Mouse (Mus musculus): ENCODE measurements around the gene Slc4a7.
A peak's percentile ranks its signal among the peaks of the same experiment; 100 is the strongest.
"Not testable (repeated sequence)": the region's sequence is repeated elsewhere in the genome, so short reads cannot be mapped to it uniquely, and the experiment has no call there.

Gene Slc4a7

DNA sequence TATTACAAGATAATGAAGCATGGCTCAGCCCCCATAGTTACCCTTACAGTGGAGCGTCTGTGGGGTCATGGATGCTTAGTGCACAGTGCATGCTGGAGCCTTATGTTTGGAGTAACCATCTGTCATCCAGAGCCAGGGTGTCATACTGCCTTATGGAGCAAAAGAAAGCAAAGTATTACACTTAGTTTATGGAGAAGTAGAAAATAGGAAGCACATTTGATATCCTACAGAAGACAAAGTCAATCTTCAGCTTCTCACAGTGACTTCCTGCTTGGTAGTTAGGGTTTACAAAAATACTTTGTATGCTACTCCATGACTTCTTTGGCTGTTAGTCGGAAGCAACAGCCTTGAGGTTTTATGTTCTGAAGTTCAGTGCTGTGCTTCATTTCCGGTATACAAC is 98.7 kb downstream of the Slc4a7 start:
- DNase-seq: no peak

DNA sequence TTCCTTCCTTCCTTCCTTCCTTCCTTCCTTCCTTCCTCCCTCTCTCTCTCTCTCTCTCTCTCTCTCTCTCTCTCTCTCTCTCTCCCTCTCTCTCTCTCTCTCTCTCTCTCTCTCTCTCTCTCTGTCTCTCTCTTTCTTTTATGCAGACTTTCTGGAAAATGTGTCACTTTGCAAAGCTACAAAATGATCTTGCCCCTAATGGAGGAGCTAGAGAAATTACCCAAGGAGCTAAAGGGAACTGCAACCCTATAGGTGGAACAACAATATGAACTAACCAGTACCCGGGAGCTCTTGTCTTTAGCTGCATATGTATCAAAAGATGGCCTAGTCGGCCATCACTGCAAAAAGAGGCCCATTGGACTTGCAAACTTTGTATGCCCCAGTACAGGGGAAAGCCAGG is 101.0 kb downstream of the Slc4a7 start, which contains the start of gene Nek10:
TSS of gene Nek10 (plus strand) at position 301 of the 400 bp plus-strand sequence.
- DNase-seq: not testable (repeated sequence)

DNA sequence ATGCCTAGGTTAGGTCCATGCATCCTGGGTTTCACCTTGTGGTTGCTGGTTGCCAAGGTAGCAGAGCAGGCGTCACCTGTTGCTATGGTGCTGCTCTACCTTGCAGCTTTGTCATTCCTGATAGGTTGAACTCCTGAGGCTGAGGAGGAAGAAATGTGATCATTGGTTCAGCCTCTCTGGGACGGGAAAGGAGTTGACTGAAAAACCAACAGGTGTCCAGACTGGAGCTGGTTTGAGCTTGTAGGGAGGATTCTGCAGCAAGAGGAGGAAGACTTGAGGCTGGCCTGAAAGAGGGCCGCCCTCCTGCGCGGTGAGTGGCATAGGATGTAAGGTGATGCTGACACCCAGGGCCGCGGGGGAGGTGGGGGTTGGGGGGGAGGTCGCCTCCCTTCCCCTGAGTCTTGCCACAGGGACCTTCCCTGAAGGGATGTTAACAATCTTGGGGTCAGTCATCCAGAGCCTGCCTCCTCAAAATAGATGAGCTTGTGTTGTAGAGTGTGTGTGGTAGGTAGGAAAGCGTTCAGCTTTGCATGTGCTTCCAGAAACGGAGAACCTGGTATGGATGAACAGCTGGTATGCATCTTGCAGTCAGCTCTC is 101.9 kb downstream of the Slc4a7 start:
- no peak for DNase-seq

DNA sequence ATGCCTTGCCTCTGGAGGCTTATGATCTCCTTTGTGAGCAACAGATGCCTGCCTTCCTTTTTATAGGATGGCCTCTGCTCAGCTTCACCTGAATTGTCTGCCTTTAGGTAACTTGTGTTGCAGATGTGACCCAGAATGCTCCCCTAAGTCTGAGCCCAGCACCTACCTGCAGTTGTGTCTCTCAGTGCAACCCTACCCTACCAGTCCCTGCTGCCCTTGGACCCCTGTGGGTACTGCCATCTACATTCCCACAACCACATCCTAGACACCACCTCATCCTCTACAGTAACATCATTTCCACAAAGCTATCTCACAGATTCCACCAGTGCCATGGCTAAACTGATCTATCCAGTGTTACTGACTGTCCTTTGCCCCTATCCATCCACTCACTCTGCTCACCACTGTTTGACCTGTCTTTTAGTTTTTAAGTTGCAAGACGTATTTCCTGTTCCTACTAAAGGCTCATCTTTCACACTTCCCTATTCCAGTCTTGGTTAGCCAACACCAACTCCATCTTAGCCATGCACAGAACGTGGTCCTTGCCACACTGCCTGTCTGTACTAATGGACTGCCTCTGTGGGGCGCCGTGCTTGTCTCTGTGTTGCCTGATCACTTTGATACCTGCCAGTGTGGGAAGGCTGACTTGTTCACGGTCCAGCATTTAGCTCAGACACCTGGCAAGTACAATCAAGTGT is 102.6 kb downstream of the Slc4a7 start:
- no peak for DNase-seq

DNA sequence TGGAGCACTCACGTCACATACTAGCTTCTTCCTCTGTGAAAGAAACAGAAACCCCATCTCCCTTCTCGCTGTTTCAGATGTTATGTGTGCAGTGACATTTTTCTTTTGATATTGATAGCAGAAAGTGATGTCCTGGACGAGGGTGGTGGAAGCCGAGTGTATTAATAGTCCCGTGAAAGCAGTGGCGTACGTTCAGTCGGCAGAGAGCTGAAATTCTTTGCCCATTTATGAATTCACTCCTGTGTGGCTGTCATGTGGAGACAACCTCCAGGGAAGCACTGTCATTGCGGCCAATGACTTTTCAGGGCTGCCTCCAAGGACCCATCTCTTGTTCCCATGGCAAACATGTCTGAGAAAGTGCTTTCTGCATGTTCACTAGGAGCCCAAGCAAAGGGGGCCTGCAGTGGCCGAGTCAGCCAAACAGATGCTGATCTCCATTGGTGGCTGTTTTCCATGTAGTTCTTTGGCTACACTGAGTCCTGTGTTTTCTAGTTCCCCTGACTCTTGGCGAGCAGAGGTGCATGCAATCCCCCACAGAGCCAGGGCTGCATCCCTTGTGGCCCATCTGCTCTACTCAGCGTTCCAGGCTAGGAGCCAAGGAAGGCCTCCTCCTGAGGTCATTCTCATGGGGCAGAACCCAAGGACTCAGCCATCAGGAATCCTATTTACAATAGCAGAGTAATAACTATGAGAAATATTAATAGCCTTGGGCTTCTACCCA is 130.6 kb downstream of the Slc4a7 start:
- DNase-seq: no peak

DNA sequence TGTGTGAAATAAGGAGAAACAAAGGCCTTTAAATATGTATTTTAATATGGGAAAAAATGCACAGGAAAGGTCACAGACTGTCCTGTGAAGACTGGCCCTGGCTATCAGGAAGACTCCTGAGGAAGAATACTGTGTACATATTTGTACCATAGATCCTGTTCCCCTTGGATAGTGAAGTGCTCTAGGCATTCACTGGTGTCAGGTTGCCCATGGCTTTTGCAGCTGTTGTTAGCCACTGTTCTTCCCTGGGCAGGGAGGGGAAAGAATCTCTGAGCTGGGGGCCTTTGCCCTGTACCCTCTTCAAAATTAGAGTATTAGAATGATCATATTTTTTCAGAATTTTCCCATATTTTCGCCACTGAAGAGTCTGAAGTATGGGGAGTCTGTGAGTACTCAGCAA is 131.4 kb downstream of the Slc4a7 start:
- DNase-seq: no peak

DNA sequence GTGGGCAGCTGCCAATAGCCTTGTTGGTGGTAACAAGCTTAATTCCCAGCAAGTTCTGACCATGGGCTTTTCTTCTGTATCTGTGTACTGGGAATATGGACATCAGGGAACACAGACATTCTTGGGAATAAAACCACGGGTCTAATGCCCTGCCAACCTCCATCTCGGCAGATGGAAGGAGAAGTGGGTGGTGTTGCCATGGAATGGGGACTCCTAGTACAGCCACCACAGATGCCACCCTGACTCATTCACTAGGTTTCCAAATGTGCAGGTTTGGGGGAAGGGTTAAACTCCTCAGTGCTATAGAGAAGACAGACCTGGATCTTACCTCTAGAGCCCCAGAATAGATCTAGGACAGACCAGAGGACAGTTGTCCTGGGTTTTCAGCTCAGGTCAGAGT is 132.2 kb downstream of the Slc4a7 start:
- DNase-seq: no peak

DNA sequence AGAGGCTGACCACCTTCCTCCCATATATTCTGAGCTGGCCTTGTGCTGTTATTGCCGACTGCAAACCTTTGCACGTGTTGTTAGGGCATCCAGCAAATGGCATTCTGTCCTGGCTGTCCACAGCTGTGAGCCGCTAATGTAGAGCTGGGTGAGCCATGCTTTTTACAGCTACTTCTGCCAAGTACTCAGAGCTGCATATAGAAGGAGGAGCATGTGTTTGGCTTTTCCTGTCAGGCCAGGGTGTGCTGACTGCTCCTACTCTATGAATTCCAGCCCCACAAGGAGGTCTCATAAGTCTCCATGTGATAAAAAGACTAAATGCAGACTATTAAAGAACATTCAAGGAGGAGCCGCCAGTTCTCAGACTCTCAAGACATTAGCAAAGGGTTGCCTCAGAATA is 135.5 kb downstream of the Slc4a7 start:
- no peak for DNase-seq

DNA sequence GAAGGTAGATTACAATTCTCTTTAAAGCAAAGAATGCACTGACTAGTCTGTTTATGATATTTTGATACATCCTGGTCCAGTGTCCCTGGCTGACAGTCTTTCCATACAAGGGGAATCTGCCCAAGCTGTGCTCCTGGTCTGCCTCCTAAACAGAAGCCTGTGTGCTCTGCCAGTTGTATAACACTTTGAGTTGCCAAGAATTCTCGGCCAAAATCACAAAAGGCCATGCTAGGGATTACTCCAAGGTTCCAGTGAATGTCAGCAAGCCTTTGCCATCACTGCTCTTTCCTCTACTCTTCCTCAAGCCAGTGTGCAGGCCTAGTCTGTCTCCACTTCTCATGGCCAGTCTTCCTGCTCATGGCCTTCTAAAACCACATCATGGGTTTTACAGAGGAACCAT is 136.0 kb downstream of the Slc4a7 start:
- DNase-seq: no peak

DNA sequence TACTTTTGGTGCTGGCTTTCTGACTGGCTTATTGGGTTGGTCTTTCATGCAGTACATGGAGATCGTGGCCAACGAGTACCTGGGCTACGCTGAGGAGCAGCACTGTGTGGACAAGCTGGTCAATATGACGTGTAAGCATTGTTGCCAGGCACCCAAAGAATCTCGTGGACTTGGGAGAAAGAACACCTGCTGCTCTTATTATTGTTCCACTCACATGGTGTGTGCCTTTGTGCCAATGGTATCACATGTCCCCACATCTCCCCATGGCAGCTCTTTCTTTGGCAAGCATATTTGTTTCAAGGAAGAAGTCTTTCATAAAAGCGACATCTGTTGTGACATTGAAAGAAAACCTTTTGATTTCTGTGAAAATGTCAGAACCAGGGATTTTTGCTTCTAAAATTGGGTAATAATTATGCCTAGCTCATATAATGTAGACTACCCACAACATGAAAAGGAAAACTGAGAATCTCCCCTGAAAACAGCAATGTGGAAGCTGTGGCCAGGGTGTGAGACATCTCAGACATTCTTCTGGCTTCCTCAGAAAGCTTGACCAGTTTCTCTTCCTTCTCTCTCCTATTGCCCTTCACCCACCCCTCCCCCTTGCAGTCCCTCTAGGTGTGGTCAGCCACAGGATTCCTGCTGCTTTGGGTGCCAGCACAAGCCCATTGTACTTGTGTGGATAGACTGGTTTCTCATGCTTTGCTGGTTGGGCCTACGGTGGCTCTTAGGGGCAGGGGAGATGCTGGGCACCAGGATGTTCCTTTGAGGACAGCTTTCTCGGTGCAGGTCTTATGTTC is 140.9 kb downstream of the Slc4a7 start:
- DNase-seq: peak in 1 of 2 experiments; percentile 4
